Mouse (Mus musculus): ENCODE data around the gene Olfr1138.

The Olfr1138 gene

DNA sequence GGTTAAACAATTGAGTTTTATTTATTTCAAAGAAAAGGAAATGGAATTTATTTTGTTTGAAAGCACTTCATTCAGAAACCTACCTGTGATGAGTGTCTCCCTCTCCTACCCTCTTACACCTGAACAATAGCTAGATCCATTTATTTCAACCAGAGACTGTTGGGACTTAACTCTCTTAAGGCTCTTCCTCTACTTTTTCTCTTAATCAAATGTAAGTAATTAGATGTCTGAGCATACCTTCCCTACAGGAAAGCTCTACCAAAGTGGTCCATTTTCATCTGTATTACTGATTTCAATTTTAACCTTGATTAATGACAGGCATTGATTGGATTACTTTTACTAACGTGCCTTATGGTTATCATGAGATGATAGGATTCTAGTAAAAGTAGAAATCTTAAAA is at the start of gene Olfr1138:
Olfr1138 (minus strand) TSS at position 101 of the 400 bp plus-strand sequence.
- DNase-seq (ENCODE audit: low read depth, low spot score): no peak

DNA sequence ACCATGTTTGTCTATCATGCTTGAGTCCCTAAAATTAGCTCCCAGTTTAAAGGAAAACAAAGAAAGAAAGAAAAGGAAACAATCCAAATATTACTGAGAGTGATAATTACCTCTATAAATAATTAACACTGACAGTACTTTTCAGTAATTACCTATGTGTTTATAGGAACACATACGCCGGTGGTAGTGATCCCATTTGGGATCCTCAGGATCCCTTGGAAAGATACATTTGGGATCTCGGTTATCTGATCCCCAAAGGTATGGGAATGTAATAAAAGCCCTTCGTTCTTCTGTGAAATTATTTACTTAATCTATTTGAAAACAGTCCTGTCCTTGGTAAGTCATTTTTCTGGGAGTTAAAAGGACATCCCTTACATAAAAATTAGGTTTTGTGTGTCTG is 39.4 kb upstream of the Olfr1138 start, which contains the start of gene Olfr152:
Olfr152 (plus strand) TSS at position 301 of the 400 bp plus-strand sequence.
- no peak for DNase-seq (ENCODE audit: low read depth, low spot score)

DNA sequence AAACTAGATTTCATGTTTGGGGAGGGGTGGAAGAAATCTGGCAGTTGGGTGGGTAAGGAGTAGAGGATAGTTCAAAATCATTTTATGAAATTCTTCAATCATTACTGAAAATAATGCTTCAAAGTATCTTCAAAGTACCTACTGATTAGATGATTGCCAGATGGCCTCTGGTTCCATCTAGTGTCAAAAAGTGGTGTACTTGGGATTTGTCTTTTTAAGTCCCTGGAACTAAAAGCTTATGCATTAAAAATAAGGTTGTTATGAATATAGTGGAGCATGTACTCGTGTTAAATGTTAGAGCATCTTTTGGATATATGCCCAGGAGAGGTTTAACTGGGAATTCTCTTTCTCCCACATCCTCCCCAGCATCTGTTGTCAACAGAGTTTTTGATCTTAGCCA is 36.4 kb upstream of the Olfr1138 start:
- DNase-seq (ENCODE audit: low read depth, low spot score): no peak

DNA sequence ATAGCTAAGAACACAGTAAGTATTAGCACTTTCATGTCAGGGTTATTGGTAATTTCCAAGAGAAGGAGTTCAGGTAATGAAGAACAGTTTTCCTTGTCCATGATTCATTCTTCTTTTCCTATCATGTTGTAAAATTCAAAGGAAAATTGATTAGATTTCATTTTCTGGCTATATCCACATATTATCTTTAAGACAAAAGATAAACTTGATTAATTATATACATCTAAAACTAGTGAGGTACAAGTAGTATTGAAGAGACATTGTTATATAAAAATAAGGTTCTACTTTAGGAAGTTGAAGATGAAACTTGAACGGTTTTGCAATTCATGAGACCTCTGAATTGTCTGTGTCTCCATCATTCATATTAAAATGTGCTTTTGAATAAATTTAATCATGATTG is 14.1 kb upstream of the Olfr1138 start, which contains the start of gene Olfr1141:
Olfr1141 (minus strand) TSS at position 101 of the 400 bp plus-strand sequence.
- DNase-seq (ENCODE audit: low read depth, low spot score): no peak

DNA sequence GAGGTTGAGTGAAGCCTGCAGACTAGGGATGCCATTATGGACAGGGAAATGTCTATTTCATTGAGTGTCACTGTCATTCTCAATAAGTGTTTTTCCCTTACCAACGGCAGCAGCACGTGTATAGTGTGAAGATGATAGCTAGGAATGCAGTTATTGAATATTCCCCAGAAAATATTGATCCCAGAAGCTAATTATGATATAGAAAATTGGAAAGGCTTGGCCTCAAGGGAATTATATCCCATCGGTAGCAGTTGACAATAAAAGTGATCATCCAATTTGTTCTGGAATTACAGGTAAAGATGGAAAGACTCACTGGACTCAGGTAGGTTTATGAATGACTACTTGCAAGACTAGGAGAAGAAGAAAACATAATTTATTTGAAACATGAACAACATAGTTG is 3.7 kb upstream of the Olfr1138 start, which contains the start of gene Olfr1140:
Olfr1140 (plus strand) TSS at position 301 of the 400 bp plus-strand sequence.
- DNase-seq (ENCODE audit: low read depth, low spot score): no peak

DNA sequence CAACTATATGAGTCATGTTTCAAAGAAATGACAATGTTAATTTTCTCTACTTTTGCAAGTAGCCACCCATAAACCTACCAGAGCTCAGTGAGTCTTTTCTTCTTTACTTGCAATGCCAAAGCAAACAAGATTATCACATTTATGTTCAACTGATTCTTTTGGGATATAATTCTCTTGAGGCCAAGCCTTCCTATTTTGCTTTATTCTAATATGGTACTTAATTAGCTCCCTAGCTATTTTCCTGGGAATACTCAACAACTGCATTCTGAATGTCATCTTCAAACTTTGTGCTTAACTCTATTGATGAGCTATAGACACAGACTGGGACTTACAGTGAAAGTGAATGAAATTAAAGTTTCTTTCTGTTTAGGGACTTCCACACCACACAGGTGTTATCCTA is 26.7 kb downstream of the Olfr1138 start, which contains the start of gene Olfr1137:
Olfr1137 (minus strand) TSS at position 101 of the 400 bp plus-strand sequence.
- DNase-seq (ENCODE audit: low read depth, low spot score): no peak

DNA sequence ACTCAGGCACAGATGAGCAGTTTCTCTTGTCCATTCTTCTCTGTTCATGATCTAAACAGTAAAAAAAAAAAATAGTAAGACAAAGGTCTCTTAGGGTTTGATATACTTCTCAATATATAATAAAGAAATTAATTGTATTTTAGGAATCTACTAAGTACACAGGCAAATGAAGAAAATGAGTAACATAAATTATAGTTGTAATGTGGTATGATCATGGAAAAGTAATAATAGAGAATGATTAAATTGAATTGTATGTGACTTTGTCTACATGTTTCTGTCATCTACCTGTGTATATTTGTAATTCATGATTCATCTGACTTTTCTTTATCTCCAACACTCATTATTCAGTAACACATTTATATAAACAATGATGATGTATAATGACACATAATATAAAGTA is 45.9 kb downstream of the Olfr1138 start, which contains the start of gene Olfr1136:
Olfr1136 (minus strand) TSS at position 101 of the 400 bp plus-strand sequence.
- no peak for DNase-seq (ENCODE audit: low read depth, low spot score)
